Mouse (Mus musculus): ENCODE data around the gene Onecut1.

- TF ChIP-seq GATA1 (IDR thresholded peaks at IDR 0.05; ENCODE audit: low read length) (no peak), TAL1 (IDR thresholded peaks at IDR 0.05; ENCODE audit: low read length) (no peak)
Observed at GRCm38 (mm10) chr9:74911919-74912318, 50.2 kb downstream of the Onecut1 start.
